26 mouse cellular contexts compared by ENCODE assay signal in the genomic region with DNA sequence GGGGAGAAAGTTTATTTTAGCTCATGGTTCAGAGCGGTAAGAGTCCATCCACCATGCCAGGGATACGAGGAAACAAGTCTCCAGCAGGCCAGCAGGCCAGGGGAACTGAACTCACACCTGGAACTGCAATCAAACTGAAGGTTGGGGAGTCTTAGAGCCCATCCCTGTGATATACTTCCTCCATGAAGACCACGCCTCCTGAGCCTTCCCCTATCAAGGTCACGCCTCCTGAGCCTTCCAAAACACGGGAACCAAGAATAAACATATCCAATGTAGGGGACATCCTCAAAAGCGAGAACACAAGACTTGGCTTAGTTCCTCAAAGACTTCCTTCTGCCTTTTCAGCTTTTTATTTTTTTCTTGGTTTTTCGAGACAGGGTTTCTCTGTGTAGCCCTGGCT. TPM values are rescaled to one million over a fixed set of nuclear protein-coding genes. Genes with fewer than 3 reads are reported as not detected.
DNase-seq lines count a peak whose midpoint lies in the region; ATAC-seq and TF ChIP-seq lines count a peak whose summit lies in the region.
"Had no signal": no experiment of that assay in that cellular context is flagged by ENCODE, and none has a peak within 500 bp of the region (broad histone marks: within the 10 kb centered on the region; RNA-seq: fewer than 3 reads in every experiment).

No protein-coding gene starts in this region.

- H3K27ac ChIP-seq in macrophage = peak overlapping the region; percentile 42
- H3K27ac ChIP-seq: forebrain, embryonic 12.5 days; gastrocnemius, adult 2 months; heart, embryonic 13.5 days; hindbrain, embryonic 15.5 days; kidney, embryonic 15.5 days had no signal

- H3K4me1 ChIP-seq in lung, adult 2 months (ENCODE audit: control insufficient read depth, insufficient read depth, low read length) = no peaks in the 10 kb centered on the region; the same call in none of the 2 replicates
- H3K4me1 ChIP-seq: hindbrain, embryonic 15.5 days had no signal

- no peak for ATAC-seq in CD4-positive, CD25-positive, alpha-beta regulatory T cell, adult 4 months
- ATAC-seq: intestine, postnatal 0 days had no signal

- WGBS in lung, adult 2 months = 68% methylated on average over 7 of the region's 7 CpGs
- WGBS in macrophage (ENCODE audit: missing documents) = 28% methylated on average over 7 of the region's 7 CpGs

- no peak overlapping the region for H3K4me3 ChIP-seq in lung, adult 2 months (replicated peaks; ENCODE audit: extremely low read depth, low read depth, low read length)
- no peak overlapping the region for H3K4me3 ChIP-seq in macrophage (ENCODE audit: inconsistent target)
- H3K4me3 ChIP-seq: forebrain, embryonic 12.5 days; gastrocnemius, adult 2 months; heart, embryonic 13.5 days; hindbrain, embryonic 15.5 days; kidney, embryonic 15.5 days; megakaryocyte, embryonic 14.5 days had no signal

- peak; percentile 26 for DNase-seq in lung, postnatal 25 days (ENCODE audit: low spot score)
- no peak for DNase-seq in lung, adult 2 months
- DNase-seq in R1 (ENCODE audit: low read depth, low spot score) = peak; percentile 90
- no peak for DNase-seq in gastrocnemius, postnatal 4 days (ENCODE audit: low spot score in 2 of 2)
- no peak for DNase-seq in left cerebral cortex, postnatal 10 days (ENCODE audit: extremely low spot score in 1 of 2, low spot score in 2 of 2)
- DNase-seq: adrenal gland, postnatal 36 days; B cell, adult 2 months; cerebellum, adult 18-20 months; cerebellum, postnatal 36 days; gastrocnemius, adult 2 months; kidney, postnatal 4 days; layer of hippocampus, postnatal 36 days; lung, embryonic 14.5 days; midbrain, embryonic 14.5 days; thymus, postnatal 25 days had no signal

- no peaks in the 10 kb centered on the region for H3K36me3 ChIP-seq in macrophage (ENCODE audit: inconsistent target)
- H3K36me3 ChIP-seq: forebrain, embryonic 12.5 days; heart, embryonic 13.5 days; hindbrain, embryonic 15.5 days; kidney, embryonic 15.5 days had no signal

- intact Hi-C loops in left cerebral cortex, postnatal 10 days (cut with DNase I) = no loop called here

- H3K79me2 ChIP-seq in macrophage (ENCODE audit: inconsistent target) = no peaks in the 10 kb centered on the region

- no peak for TF ChIP-seq POLR2A in lung, adult 2 months (IDR thresholded peaks at IDR 0.05; ENCODE audit: borderline replicate concordance, extremely low read depth, low read depth, low read length)

- no peak for TF ChIP-seq CTCF in lung, adult 2 months (IDR thresholded peaks at IDR 0.05; ENCODE audit: insufficient read depth, low read length)

RNA-seq across cellular contexts. Expression of a gene that starts 11.0 kb away (rescaled TPM):
- polyA plus RNA-seq in lung, adult 2 months (2012; rRNA removed) = not detected in 2 replicates
- total RNA-seq in macrophage (2018; cell fraction: chromatin; rRNA removed) = not detected
- not detected for total RNA-seq in macrophage (2018; cell fraction: cytosol; rRNA removed)
- not detected for total RNA-seq in macrophage (2018; cell fraction: nucleus; rRNA removed)
- polyA plus RNA-seq in macrophage (2018) = not detected in 3 replicates
- 10 to 100 TPM; 42.8 to 44.3 TPM for total RNA-seq in gastrocnemius, postnatal 4 days (2021)
- not detected for total RNA-seq in left cerebral cortex, postnatal 10 days (2021)
- not detected for polyA plus RNA-seq in CD4-positive, CD25-positive, alpha-beta regulatory T cell, adult 4 months (2017; shearing (Covaris generic))
- total RNA-seq: adrenal gland, postnatal 36 days; heart, adult 18-20 months; heart, postnatal 25 days; layer of hippocampus, postnatal 36 days; left cerebral cortex, postnatal 25 days had no signal
- polyA plus RNA-seq: hindbrain, embryonic 15.5 days; lung, embryonic 14.5 days; midbrain, embryonic 14.5 days had no signal

RNA-seq across cellular contexts. Expression of a gene that starts 13.5 kb away (rescaled TPM):
- polyA plus RNA-seq in lung, adult 2 months (2012; rRNA removed) = 185 and 186 TPM in 2 replicates
- total RNA-seq in macrophage (2018; cell fraction: chromatin; rRNA removed) = 100 to 1,000 TPM in 1 of 26 experiments, 10 to 100 TPM in 25; 14.6 to 121 (median 42.6) TPM
- total RNA-seq in macrophage (2018; cell fraction: cytosol; rRNA removed) = 10 to 100 TPM; 33.8 to 79.3 (median 46.1) TPM
- 100 to 1,000 TPM in 2 of 26 experiments, 10 to 100 TPM in 24; 34.5 to 101 (median 54.4) TPM for total RNA-seq in macrophage (2018; cell fraction: nucleus; rRNA removed)
- polyA plus RNA-seq in macrophage (2018) = 69.7 to 95.8 TPM (median 74.1 TPM) in 3 replicates
- total RNA-seq in gastrocnemius, postnatal 4 days (2021) = 100 to 1,000 TPM; 148 to 166 TPM
- 10 to 100 TPM; 30.3 to 33.3 TPM for total RNA-seq in left cerebral cortex, postnatal 10 days (2021)
- polyA plus RNA-seq in CD4-positive, CD25-positive, alpha-beta regulatory T cell, adult 4 months (2017; shearing (Covaris generic)) = 100 to 1,000 TPM in 1 of 2 experiments, 10 to 100 TPM in 1; 88.0 to 154 TPM

RNA-seq across cellular contexts. Expression of a gene that starts 39.9 kb away (rescaled TPM):
- polyA plus RNA-seq in lung, adult 2 months (2012; rRNA removed) = 212 and 340 TPM in 2 replicates
- total RNA-seq in macrophage (2018; cell fraction: chromatin; rRNA removed) = 100 to 1,000 TPM in 24 of 26 experiments, 10 to 100 TPM in 2; 75.3 to 326 (median 157) TPM
- total RNA-seq in macrophage (2018; cell fraction: cytosol; rRNA removed) = 1,000 to 10,000 TPM in 1 of 26 experiments, 100 to 1,000 TPM in 25; 478 to 1,021 (median 622) TPM
- total RNA-seq in macrophage (2018; cell fraction: nucleus; rRNA removed) = 100 to 1,000 TPM; 134 to 740 (median 322) TPM
- polyA plus RNA-seq in macrophage (2018) = 519 to 1,022 TPM (median 909 TPM) in 3 replicates
- total RNA-seq in gastrocnemius, postnatal 4 days (2021) = 1,000 to 10,000 TPM; 1,179 to 1,260 TPM
- 1,000 to 10,000 TPM; 1,675 to 1,723 TPM for total RNA-seq in left cerebral cortex, postnatal 10 days (2021)
- polyA plus RNA-seq in CD4-positive, CD25-positive, alpha-beta regulatory T cell, adult 4 months (2017; shearing (Covaris generic)) = 1,000 to 10,000 TPM; 1,172 to 1,222 TPM

RNA-seq across cellular contexts. Expression of a gene that starts 46.2 kb away (rescaled TPM):
- not detected in 2 replicates for polyA plus RNA-seq in lung, adult 2 months (2012; rRNA removed)
- 1 to 10 TPM in 22 of 26 experiments, under 1 TPM in 3, not detected in 1; 0.34 to 4.5 (median 2.1) TPM for total RNA-seq in macrophage (2018; cell fraction: chromatin; rRNA removed)
- 1 to 10 TPM in 2 of 26 experiments, under 1 TPM in 24; 0.23 to 1.2 (median 0.55) TPM for total RNA-seq in macrophage (2018; cell fraction: cytosol; rRNA removed)
- total RNA-seq in macrophage (2018; cell fraction: nucleus; rRNA removed) = 1 to 10 TPM in 15 of 26 experiments, under 1 TPM in 9, not detected in 2; 0.24 to 3.3 (median 1.6) TPM
- polyA plus RNA-seq in macrophage (2018) = 0.37 to 0.60 TPM in 2 of 3 replicates, not detected in the other
- 1 to 10 TPM in 1 of 2 experiments, under 1 TPM in 1; 0.10 to 1.5 TPM for total RNA-seq in gastrocnemius, postnatal 4 days (2021)
- under 1 TPM in 1 of 2 experiments, not detected in 1; 0.39 TPM for total RNA-seq in left cerebral cortex, postnatal 10 days (2021)
- polyA plus RNA-seq in CD4-positive, CD25-positive, alpha-beta regulatory T cell, adult 4 months (2017; shearing (Covaris generic)) = 1 to 10 TPM; 1.9 to 2.4 TPM
- total RNA-seq: adrenal gland, postnatal 36 days; heart, postnatal 25 days had no signal
- polyA plus RNA-seq: intestine, postnatal 0 days; lung, embryonic 14.5 days had no signal

RNA-seq across cellular contexts. Expression of a gene that starts 49.2 kb away (rescaled TPM):
- 89.9 and 102 TPM in 2 replicates for polyA plus RNA-seq in lung, adult 2 months (2012; rRNA removed)
- 100 to 1,000 TPM in 12 of 26 experiments, 10 to 100 TPM in 14; 21.2 to 410 (median 74.1) TPM for total RNA-seq in macrophage (2018; cell fraction: chromatin; rRNA removed)
- total RNA-seq in macrophage (2018; cell fraction: cytosol; rRNA removed) = 10 to 100 TPM; 41.0 to 71.6 (median 56.5) TPM
- 100 to 1,000 TPM in 13 of 26 experiments, 10 to 100 TPM in 13; 49.8 to 383 (median 91.4) TPM for total RNA-seq in macrophage (2018; cell fraction: nucleus; rRNA removed)
- polyA plus RNA-seq in macrophage (2018) = 41.2 to 72.8 TPM (median 58.2 TPM) in 3 replicates
- 10 to 100 TPM; 44.4 to 52.7 TPM for total RNA-seq in gastrocnemius, postnatal 4 days (2021)
- 10 to 100 TPM; 43.8 to 46.7 TPM for total RNA-seq in left cerebral cortex, postnatal 10 days (2021)
- 10 to 100 TPM; 27.6 to 39.0 TPM for polyA plus RNA-seq in CD4-positive, CD25-positive, alpha-beta regulatory T cell, adult 4 months (2017; shearing (Covaris generic))

Comparison
In these comparisons a context has a peak if more than half of its experiments do, and no peak if none do; other contexts are left out.
1. DNase-seq: peak in lung, postnatal 25 days (single experiment) and R1 (single experiment); none in lung, adult 2 months (single experiment), gastrocnemius, postnatal 4 days (0 of 2) and left cerebral cortex, postnatal 10 days (0 of 2).